Mouse (Mus musculus) megakaryocyte, embryonic 14.5 days (primary cell): ENCODE results near the gene Dtd2. TPM values are rescaled to one million over a fixed set of nuclear protein-coding genes. Genes with fewer than 3 reads are reported as not detected.
A peak's percentile ranks its signal among the peaks of the same experiment; 100 is the strongest.

Experiments
- H3K27me3 ChIP-seq: replicated peaks from 2 replicates; pipeline ENCODE3; 2012; ENCODE audit warnings: inconsistent platforms
- H3K36me3 ChIP-seq: replicated peaks from 2 replicates; pipeline ENCODE3; 2012; ENCODE audit warnings: low read length, inconsistent platforms, mixed read lengths
- H3K4me1 ChIP-seq: 2 replicates; pipeline ENCODE4 v1.6.1; 2012; ENCODE audit warnings: inconsistent platforms
- H3K4me3 ChIP-seq: replicated peaks from 2 replicates; pipeline ENCODE3; 2012; ENCODE audit warnings: moderate library complexity, mild to moderate bottlenecking, inconsistent platforms
- H3K9me3 ChIP-seq: 2 replicates; pipeline ENCODE4 v1.6.1; 2012; ENCODE audit warnings: inconsistent platforms
- FLI1 ChIP-seq: IDR thresholded peaks from 2 replicates; pipeline ENCODE4 v1.6.1; 2012; ENCODE audit warnings: low read length, inconsistent platforms, mixed read lengths
- GATA1 ChIP-seq: IDR thresholded peaks from 3 replicates; pipeline ENCODE4 v1.6.1; 2012; ENCODE audit warnings: mixed read lengths, low read length, inconsistent platforms, borderline replicate concordance
- polyA plus RNA-seq: library from polyadenylated mRNA; stranded (reverse); fragments of >175 nt; gene quantifications from 2 replicates; pipeline ENCODE4 v1.2.3, GENCODE M21; 2012; ENCODE audit warnings: low replicate concordance; ENCODE audit not compliant: insufficient read depth

Dtd2 gene
- polyA plus RNA-seq, 1 experiment: 7.3 TPM

DNA sequence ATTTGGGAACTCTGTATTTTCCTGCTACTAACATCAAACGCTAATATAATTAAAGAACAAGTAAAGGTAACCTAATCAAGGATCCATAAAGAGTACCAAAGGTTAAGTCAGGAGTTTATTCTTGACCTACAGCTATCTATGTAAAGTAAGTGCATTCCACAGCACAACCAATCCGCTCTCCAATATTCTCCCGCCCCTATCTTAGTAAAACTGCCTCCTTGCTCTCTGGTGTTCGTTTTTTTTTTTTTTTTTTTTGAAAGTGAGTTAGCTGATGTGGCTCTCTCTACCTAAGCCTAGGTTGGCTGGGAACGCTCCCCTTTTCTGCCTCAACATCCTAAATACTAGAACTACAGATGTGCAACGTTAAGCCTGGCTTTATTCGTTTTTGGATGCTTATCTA, 36.4 kb downstream of the Dtd2 start:
- Histone ChIP-seq H3K27me3 (no peaks in the 10 kb centered on the region), H3K4me1 (peaks cover 52% of the 10 kb centered on the region), H3K36me3 (peaks cover 47% of the 10 kb centered on the region), H3K4me3 (peak overlapping the region; percentile 97), H3K9me3 (peaks cover 16% of the 10 kb centered on the region)
- TF ChIP-seq FLI1 (no peak), GATA1 (no peak)

DNA sequence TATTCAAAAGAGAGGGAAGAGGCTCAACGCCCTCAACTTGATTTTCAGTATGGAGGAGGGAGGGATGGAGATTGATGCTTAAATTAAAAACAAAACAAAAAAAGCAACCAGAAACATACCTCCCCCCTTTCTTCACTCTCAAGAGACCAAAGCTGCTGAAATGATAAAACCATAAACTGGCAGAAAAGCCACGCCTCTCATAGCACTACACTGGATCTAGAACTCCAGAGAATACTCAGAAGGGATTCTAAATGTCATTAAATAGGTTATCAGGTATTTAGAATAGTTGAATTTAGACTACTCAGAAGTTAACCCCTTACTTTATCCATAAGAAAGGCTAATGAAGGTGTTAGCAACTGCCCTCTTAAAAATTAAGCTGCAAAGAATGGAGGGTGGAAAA, 37.2 kb downstream of the Dtd2 start:
- Histone ChIP-seq H3K9me3 (peaks cover 10% of the 10 kb centered on the region), H3K36me3 (peaks cover 48% of the 10 kb centered on the region), H3K4me1 (peaks cover 59% of the 10 kb centered on the region), H3K4me3 (peak overlapping the region; percentile 30), H3K27me3 (no peaks in the 10 kb centered on the region)
- no peak for TF ChIP-seq GATA1
- no peak for TF ChIP-seq FLI1

DNA sequence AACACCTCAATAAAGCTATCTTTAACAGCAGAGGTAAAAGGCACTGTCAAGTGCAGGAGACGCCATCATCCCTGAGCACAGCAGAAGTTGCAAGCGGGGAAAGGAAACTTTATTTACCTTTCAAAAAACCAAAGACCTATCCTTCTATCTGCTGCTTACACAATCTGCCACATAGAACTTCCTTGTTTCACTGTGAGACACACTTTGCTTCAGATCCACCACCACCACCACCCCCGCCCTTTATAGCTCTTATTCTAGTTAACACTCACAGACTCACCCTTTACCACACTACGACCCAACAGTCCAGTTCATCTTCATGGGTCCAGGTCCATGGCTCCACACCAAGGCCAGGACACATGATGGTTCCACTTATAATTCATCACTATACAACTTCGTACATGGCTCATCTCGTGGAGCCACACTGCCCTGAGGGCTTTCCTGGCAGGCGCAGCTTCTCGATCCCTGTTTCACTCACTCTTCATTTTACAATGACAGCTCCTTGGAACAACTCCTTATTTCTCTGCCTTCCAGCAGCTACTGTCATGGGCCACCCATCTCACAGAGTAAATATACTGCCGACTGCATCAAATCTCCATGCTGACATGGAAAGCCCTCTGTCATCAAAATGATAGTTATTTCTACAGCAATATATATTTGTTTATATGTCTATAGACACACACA, 38.2 kb downstream of the Dtd2 start:
- Histone ChIP-seq H3K27me3 (no peaks in the 10 kb centered on the region), H3K4me3 (peak overlapping the region; percentile 71), H3K36me3 (peaks cover 50% of the 10 kb centered on the region), H3K9me3 (peaks cover 8% of the 10 kb centered on the region), H3K4me1 (peaks cover 69% of the 10 kb centered on the region)
- TF ChIP-seq FLI1 (no peak), GATA1 (no peak)

DNA sequence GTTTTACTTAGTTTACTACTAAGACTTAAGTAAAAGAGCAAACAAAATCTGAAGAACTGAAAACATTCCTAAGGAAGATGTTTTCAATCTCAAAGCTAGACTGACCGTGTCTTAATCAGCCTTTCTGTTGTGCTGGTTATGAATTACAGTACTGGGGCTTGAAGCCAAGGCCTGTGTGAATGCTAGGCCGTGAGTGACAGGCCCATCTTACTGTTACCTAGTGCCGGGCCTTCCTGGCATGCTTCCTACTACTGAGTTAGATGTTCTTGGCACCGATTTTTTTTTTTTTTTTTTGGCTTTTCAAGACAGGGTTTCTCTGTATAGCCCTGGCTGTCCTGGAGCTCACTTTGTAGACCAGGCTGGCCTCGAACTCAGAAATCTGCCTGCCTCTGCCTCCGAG, 48.7 kb downstream of the Dtd2 start:
- Histone ChIP-seq H3K4me3 (no peak overlapping the region), H3K4me1 (peaks cover 12% of the 10 kb centered on the region), H3K9me3 (no peaks in the 10 kb centered on the region), H3K27me3 (no peaks in the 10 kb centered on the region), H3K36me3 (peaks cover 98% of the 10 kb centered on the region)
- no peak for TF ChIP-seq FLI1
- no peak for TF ChIP-seq GATA1

DNA sequence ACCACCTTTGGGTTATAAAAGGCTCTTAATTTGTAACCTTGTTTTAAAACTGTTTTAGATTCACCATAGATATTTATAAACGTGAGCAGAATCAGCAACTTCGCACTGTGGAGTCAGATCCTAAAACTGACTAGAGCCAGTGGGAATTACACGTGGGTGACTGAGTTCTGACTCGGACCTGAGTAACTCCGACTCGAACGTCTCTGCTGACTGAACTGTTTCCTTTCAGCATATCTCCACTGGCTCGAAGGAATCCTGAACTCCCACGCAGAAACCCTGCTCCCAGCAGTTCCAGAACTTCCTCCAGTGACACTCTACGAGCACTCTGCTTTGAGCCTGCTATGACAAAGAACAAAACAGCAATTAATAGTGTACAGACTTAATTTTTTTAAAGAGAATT, 54.0 kb downstream of the Dtd2 start:
- peaks cover 99% of the 10 kb centered on the region for H3K36me3 ChIP-seq
- H3K9me3 ChIP-seq: no peaks in the 10 kb centered on the region
- peaks cover 23% of the 10 kb centered on the region for H3K4me1 ChIP-seq
- no peaks in the 10 kb centered on the region for H3K27me3 ChIP-seq
- no peak overlapping the region for H3K4me3 ChIP-seq
- TF ChIP-seq FLI1 (no peak), GATA1 (no peak)

DNA sequence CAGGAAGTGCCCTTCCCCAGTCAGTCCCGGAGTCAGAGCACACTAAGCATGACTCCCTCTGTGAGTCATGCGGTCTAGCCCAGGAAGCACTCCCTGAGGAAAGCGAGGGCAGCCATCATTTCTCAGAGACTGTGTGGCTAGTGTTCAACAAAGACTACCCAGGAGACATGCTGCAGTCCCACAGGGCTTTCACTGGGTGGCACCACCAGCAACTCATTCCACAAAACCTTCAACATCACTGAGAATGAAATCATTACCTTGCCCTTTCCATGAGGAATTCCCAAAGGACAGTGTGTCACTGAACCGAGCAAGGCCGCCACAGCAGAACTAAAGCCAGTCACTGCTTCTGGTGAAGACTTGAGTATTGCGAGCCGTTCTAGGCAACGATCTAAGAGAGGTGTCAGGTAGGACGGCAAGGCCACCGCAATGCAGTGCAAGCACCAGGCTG, 58.8 kb downstream of the Dtd2 start:
- Histone ChIP-seq H3K4me3 (no peak overlapping the region), H3K4me1 (peaks cover 17% of the 10 kb centered on the region), H3K27me3 (no peaks in the 10 kb centered on the region), H3K9me3 (no peaks in the 10 kb centered on the region), H3K36me3 (peaks cover 96% of the 10 kb centered on the region)
- TF ChIP-seq FLI1: no peak
- no peak for TF ChIP-seq GATA1

DNA sequence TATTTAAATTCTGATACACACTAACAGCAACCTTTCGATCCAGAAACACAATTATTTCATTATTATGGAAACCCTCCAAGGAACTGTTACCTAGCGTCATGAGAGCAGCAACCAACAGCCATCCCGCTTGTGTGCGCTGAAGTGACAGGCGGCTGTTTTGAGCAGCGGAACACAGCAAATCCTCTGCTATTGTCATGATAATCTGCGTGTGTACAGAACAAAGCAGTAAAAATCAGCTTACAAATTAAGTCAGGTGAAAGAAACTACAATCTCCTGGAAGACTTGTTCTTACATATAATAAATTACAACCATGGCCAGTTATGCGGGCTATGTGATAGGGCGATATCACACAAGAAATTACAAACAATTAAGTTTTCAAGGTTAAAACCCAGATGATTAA, 61.0 kb downstream of the Dtd2 start:
- no peak for TF ChIP-seq GATA1
- TF ChIP-seq FLI1: no peak
- peaks cover 95% of the 10 kb centered on the region for H3K36me3 ChIP-seq
- peaks cover 17% of the 10 kb centered on the region for H3K4me1 ChIP-seq
- H3K9me3 ChIP-seq: no peaks in the 10 kb centered on the region
- no peak overlapping the region for H3K4me3 ChIP-seq
- no peaks in the 10 kb centered on the region for H3K27me3 ChIP-seq

DNA sequence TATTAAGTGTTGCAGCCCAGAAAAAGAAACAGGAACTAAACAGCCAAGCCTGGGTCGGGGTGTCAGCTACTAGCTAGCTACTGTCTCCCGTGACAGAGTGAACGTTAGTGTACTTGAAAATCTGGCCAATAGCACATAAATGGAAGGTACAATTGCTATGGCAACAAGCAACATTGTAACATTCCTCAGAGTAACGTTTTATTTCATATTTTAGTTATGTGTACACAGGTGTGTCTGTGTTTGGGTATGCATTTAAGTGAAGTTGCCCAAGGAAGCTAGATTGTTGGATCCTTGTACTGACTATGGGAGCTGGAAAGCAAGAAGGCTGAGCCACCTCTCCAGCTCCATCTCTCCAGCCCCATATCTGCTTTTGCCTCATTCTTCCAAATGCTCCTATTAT, 66.5 kb downstream of the Dtd2 start:
- H3K36me3 ChIP-seq: peaks cover 97% of the 10 kb centered on the region
- H3K4me3 ChIP-seq: no peak overlapping the region
- TF ChIP-seq FLI1: no peak
- no peak for TF ChIP-seq GATA1
- H3K9me3 ChIP-seq: no peaks in the 10 kb centered on the region
- H3K4me1 ChIP-seq: no peaks in the 10 kb centered on the region
- no peaks in the 10 kb centered on the region for H3K27me3 ChIP-seq

Other genes with a start within 250 kb of the Dtd2 start
- gene Hectd1, start 177.0 kb downstream of the Dtd2 start, polyA plus RNA-seq: 0.77 and 2.0 TPM in 2 replicates
- 2.8 and 3.5 TPM in 2 replicates for gene Heatr5a, start 35.2 kb downstream of the Dtd2 start, polyA plus RNA-seq
- not detected in 2 replicates for gene Gpr33, start 21.6 kb upstream of the Dtd2 start, polyA plus RNA-seq
- gene Nubpl, start 91.2 kb upstream of the Dtd2 start, polyA plus RNA-seq: 4.2 TPM in 1 of 2 replicates, not detected in the other